Mouse (Mus musculus) thymus, adult 18-20 months (tissue): ENCODE data around the gene Itpa.

Source experiments
- DNase-seq, 2 experiments: peaks; one replicate each; pipeline ENCODE4 v3.0.0; 2022; ENCODE audit warnings: mixed read lengths in 2 of 2

The Itpa gene

DNA sequence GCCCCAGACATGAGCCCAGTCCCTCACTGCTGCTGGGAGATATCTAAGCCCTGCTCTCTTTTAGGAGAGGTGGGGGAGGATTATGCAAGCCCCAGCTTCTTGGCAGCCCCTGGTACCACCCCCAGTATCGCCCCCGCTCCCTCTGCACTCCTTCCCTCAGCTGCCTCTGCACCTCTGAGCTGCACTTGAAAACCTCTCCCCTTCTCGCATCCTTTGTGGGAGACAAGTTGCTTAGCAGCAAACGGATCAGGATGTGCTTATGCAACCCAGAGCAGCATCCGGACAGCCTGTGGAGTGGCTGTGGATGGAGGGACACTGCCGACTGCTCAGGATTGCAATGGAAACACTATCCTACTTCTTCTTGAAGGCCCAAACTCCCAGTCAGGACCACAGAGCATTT is 9.9 kb upstream of the Itpa start:
- DNase-seq, result no peak

DNA sequence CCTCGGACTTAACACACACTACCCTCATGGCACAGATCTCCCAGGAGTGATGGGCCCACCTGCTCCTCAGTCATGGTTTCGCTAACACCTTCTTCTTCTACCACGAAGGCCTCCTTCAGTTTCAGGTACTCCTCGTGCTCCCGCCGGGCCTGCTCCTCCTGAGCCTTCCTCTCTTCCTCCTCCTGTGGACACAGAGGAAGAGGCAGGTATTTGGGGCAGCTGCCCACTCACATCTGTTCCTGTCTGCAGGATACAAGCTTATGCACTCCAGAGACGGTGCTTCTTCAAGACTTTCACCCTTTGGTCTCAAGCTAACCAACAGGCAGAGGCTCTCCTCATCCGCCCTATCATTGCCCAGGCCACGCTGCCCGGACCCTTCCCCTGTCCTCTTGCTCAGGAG is 8.9 kb upstream of the Itpa start:
- DNase-seq, result no peak

DNA sequence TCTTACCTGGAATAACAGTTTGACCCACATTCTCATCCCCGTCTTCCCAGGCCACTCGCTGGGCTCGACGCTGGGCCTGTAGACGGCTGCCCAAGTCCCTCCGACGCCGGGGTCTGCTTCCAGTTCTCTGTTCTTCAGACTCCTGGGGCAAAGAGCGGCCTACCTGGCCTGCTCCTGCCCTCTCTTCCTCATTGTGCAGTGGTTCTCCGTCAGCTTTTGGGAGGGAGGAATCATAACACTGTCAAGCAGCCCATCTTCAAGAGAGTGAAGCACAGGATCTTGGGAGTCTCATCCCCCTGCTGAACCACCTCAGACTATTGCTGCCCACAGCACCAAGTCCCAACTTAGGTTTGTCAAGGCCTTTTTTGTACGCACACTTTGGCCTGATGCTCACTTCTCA is 4.1 kb upstream of the Itpa start:
- no peak for DNase-seq

DNA sequence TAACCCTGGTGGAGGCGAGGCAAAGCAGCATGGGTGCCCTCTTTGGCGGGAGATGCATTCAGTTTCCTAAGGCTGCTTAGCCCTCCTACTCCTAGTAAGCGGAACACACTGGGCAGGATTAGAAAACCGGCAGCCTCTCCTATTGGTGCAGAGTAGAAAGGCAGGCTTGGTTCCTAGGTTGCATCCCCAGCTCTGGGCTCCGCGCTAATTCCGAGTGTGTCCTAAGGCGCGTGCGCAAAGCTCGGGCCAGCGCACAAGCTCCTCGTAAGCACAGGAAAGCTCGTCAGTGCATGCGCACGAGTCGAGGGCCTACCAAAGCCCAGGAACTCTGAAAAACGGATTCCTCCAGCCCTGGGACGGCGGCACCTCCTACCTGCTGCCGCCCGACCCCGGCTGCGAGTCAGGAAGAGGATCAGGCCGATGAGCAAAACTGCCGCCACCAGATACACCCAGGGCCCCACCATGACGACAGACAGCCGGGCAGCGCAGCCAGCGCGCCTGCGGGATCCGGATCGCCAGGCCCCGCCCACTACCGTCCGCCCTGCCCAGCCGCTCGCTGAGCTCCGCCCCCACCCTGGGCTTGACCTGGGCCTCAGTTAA is 3.2 kb upstream of the Itpa start, which contains the start of gene Ddrgk1:
TSS of gene Ddrgk1 (minus strand) at position 558 of the 600 bp plus-strand sequence.
- DNase-seq, result peak; percentile 79 to 84

DNA sequence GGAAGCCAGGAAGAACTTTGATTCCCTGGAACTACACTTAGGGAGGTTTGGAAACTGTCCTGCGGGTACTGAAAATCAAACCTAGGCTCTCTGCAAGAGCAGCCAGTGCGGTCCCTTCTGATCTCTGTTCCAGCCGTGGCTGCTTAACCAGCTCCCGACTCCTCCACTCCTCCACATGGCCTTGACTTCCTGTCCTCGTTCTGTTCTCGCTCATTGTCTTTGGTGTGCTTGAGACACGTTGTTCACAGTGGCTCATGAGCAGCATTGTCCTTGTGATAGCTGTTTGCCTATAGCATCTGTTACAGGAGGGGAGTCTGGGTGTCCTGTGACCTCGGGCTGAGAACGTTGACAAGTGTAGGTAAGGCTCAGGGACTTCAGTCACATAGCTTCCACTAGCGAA is 9.8 kb downstream of the Itpa start:
- no peak for DNase-seq

DNA sequence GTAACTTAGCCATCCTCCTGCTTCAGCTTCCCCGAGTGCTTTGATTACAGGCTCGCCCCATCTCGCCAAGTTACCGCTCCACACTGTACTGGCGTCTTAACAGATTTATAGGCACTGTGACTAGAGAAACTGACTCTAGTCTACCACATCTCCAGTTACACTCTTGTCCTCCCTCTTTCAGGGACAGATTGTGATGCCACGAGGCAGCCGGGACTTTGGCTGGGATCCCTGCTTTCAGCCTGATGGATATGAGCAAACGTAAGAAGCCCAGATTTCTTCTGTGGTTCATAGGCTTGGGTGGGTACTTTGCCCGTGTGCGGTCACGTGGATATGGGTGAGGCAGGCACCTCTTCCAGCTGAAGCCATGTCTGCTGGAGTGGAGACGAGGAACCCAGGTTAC is 11.7 kb downstream of the Itpa start:
- no peak for DNase-seq

DNA sequence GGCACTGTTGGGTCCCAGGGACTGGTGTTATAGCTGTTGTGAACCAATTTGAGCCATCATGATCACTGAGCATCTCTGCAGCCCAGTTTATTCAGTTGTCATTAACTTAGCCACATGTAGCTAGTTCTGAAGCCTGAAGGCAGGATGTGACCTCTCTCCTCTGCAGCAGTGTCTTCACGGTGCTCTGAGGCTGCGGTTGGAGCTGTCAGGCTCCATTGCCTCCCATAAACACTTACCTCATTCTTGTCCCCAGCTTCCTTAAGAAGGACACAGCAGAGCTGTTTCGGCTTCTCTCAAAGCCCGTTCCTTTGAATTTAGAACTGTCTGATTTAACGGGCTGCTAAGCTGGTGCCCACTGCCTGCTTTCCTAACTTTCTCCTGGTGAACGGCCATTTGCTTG is 12.5 kb downstream of the Itpa start:
- DNase-seq, result no peak

DNA sequence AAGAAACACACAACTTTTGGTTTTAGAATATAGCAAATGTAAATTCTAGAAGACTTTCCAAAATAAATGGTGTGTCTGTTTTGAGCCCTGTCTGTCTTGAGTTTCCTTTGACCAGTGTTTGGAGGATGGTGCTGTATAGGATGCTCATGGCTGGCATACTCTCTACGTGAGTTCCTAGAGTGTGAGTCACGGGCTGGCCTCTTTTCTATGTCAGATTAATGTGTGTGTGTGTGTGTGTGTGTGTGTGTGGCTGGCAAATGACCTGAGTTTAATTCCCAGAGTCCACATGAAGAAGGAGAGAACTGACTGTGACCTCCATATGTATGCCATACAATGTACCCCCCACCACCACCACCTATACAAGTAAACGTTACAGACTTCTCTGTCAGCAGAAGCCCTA is 14.1 kb downstream of the Itpa start:
- no peak for DNase-seq

DNA sequence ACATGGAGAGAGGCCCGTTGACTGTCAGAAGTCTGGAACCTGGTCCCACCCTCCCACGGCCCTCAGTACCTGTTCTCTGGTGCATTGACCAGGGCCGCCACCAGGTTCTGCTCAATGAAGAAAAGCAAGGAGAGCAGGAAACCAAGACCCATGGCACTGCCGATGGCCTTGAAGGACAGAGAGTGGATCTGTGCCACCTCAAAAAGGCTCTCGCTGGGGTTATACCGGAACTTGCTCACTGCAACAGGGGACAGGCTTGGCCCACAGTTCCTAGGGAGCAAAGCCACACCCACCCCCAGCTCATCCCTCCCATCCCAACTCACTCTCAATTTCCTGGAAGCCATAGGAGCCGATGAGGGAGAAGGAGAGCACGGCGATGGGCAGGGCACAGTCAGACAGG is 18.0 kb downstream of the Itpa start:
- DNase-seq, result no peak

DNA sequence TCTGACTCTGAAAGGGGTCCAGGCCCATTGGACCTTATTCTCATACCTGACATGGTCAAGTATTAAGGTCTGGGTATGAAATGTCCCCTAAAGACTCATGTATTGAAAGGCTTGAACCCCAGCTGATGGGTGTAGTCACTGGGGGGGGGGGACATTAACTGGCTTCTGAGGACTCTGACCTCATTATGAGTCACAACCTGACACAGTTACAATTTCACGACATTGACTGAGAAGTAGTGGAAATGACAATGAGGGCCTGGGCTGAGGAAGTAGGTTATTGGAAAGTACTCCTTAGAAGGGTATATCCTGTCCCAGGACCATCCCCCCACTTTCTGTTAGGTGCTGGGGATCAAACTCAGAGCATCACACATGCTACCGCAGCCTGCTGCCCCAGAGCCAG is 21.6 kb downstream of the Itpa start:
- no peak for DNase-seq

DNA sequence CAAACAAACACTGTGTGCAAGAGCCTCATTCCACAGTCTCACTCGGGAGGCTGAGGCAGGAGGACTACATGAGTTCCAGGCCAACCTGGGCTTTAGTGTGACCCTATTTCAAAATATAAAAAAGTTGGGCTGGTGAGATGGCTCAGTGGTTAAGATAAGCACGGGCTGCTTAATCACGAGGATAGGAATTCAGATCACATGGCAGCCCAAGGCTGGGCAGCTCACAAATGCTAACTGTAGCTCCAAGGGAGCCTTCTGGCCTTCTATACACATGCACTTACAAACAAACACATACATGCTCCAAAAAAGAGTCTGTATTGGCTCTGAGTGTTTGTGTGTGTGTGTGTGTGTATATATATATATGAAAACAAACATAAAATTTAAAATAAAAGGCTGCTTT is 26.2 kb downstream of the Itpa start:
- DNase-seq, result no peak

DNA sequence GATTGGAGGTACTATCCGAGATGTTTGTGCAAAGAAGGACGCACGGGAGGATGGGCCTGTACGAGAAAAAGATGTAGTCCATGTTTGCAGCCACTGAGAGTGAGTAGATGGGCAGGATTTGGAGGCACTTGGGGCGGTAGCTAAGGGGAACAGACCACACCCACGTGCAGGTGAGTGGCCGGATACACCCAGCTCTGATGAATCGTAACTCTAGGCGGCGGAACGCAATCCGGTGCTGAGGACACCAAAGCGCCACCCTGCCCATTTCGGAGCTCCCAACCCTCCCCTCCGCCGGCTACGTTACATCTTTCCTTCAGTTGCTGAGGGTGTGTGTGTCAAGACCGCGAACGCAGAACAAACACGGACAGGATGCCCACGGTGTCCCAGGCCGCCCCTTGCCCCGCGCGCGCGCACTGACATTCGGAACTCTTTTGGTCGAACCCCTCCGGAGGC is 29.3 kb downstream of the Itpa start:
- peak; percentile 6 to 11 for DNase-seq

DNA sequence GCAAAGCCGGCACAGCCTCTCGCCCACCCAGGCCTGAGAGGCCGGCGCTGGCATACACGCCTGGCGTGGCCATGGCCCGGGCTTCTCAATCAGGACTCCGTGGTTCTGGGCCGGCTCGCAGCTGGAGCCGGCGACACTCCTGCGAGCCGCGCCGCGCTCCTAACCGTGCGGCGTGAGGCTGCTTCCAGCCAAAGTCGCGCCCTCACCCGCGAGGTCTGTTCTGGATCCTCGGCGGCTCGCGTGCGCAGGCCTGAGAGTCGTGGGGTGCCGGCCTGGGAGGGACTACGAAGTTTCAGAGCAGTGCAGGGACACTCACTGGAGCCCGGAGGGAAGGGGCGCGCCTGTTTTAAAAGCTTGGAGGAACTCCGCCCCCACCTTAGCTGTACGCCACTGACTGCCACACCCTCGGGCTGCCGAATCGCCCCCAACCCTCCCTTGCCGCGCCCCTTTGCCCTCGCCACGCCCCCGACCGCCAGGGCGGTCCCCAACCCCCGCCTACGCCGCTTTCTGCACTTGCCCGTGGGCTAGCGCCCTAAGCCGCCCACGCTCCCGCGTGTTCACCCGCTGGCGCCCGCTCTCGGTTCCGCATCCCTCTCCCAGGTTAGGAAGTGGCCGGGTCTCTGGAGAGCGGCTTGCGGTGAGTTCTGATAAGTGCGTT is 29.9 kb downstream of the Itpa start, which contains the start of gene Slc4a11:
TSS of gene Slc4a11 (minus strand) at position 367 of the 658 bp plus-strand sequence.
- peak; percentile 63 to 72 for DNase-seq

DNA sequence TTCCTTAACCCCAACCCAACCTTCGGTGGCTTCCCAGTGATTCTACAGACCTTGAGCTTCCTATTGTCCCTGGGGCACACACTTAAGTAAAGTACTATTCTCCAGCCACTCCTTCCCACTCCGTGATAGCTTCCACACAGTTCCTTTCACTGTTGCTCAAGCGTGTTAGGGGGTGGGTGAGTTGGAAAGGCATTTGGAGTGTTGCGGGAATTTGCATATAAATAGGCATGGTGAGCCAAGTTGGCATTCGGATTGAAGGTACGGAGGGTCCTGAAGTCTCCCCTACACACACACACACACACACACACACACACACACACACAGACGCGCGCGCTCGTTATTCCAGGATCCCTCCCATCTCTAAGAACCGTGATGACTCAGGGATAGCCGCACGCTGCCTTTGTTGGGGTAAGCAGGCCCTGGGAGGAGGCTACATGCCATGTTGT is 30.4 kb downstream of the Itpa start:
- no peak for DNase-seq

DNA sequence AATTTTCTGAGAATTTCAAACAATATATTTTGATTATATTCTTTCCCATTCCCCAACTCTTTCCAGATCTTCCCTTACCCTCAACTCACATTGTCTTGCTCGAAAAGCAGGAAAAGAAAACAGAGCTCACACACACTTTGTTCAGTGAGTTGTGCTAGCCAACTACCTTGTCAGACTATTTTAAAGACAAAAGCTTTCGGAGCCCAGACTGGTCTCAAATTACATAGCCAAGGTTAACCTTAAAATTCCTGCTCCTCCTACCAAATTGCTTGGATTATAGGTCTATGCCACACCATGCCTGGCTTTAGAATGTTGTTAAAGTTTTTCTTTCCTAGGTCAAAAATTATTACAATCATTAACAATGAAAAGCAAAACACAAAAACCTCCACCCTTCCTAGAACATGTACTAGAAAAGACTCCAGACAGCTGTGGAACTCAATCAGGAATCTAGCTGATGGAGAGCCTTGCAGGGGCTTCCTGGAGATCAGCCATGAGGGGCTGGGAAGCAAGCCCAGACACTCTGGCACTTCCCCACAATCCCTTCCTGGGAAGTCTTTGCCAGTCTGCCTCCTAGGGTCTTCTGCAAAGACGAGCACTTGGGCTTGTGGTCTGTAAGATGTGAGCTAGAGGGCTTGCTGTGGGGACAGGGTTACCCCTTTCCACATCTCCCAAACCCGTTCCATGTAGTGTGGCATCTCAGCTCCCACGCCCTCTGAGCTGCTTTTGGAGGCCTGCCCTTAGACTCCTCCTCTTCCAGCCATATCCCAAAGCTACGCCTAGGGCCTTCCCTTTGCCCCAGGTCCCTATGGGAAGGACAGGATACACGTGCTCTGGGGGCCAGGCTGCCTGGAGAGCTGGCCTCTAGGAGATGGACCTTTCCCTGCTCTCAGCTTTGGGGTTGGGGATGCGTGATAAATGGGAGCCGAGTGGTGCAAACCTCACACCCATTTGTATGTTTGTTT is 36.9 kb downstream of the Itpa start:
- DNase-seq, result no peak

DNA sequence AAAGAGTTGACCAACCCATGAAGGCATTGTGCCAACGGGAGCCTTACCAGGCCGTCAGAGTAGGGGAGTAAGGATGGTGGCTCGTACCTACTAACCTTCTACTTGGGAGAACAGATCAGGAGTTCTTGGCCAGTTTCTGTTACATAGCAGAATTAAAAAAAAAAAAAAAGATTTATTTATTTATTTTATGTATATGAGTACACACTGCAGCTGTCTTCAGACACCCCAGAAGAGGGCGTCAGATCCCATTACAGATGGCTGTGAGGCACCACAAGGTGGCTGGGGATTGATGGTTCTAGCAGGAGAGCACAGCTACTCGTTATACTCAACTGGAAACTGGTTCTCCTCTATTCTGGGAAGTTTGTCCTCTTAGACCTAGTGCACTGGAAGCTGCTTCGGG is 37.8 kb downstream of the Itpa start:
- no peak for DNase-seq

DNA sequence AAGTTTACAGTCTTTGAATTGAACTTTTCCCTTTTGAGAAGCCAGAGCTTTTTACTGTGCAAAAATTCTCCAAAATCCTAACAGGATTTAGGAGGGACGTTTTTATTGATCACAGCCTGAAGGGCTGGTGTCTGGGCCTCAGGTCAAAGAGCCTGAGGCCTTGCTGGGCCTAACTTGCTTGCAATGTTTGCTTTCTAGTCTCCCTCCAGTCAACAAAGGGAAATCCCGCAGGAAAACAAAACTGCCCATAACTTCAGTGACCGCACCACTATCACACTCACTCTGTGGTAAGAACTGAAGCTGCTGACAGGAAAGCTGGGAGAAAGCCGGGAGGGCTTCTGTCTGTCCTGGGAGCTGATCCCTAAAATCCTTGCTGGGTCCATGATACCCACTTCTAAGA is 39.2 kb downstream of the Itpa start:
- no peak for DNase-seq

DNA sequence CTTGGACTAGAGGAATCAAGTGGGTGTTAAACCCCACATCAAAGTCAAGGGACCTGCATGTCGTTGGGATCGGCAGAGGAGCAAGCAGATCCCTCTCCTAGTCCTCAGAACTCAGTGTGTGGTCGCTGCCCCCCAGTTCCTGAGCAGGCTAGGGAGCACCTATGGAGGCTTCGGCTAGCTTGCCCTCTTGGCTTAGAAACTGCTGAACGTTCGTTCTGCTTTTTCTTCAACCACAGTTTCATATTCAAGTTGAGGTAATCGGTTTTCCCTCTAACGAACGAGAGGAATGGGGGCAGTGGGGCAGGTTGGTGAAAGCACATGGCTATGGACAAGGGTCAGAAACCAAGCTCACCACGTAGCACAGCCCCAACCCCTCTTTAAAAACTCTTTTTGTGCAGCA is 39.6 kb downstream of the Itpa start:
- no peak for DNase-seq

DNA sequence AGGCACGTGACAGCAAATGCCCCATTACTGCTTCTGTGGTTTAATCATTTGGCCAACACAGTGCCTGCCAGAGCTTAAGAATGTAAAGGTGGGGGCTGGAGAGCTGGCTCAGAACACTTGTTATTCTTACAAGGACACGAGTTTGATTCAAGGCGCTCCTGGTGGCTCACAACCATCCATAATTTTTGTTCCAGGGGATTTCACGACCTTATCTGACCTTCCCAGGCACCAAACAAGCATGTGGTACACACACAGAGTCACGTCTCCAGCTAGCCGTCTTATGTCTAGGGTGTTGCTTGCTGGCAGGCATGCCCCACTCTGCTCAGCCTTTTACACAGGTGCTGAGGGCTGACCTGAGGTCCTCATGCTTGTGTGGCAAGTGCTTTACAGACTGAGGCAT is 50.5 kb downstream of the Itpa start:
- no peak for DNase-seq

DNA sequence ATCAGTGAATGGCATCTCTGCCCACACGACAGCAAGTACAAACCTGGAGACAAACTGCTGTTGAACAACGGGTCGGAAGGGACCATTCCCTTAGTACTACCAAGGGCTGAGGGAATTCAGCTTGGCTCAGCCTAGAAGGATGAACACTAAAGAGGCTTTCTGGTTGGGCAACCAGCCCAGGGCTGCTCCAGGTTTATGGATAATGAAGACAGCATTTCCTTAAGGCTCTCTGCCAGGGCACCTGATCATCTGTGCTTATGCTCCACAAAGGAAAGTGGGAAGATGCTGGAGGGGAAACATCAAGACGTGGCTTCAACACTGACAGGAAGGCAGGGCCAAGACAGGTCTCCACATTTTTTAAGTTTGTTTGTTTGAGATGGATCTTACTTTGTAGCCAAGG is 57.0 kb downstream of the Itpa start:
- DNase-seq, result no peak

DNA sequence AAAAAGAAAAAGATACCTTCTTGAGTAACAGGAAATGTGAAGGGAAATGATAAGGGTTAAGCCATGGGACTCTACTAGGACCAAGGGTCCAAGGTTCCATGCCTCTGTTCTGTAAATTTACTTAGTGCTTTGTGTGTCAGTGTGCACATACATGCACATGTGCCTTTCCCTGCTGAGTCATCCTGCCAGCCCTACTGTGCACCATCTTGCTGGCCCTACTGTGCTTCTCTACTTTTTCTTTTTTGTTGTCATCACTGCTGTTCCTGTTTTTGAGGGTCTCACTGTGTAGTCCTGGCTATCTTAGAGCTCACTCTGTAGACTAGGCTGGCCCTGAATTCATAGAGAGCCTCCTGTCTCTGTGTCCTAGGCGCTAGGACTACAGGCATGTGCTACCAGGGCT is 60.3 kb downstream of the Itpa start:
- no peak for DNase-seq

DNA sequence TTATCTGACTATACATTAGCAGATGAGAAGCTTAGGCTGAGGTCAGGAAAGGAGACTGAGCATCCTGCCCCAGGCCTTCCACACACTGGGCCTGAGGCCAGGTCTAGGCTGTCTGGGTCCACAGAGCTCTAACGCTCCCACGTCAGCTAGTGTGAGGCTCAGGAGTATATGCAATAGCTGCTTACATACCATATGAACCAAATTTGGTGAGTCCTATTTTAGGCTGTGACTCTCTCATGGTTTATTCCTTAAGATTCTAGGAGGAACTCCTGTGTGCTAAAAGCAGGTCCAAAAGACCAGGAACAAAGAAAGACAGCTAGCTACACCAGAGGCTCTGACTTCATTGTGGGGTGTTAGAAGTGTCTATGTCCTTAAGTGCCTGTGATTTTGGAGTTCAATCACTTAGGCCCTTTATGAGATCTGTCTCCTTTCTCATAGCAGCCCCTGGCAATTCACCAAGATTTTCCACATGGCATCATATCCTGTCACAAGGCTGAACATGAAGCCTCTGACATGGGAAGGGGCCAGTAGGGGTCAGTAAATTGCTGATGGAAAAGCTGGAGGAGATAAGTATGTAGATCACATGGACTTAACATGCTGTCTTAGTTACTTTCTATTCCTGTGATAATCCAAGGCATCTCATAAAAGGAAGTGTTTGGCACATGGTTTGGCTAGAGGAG is 61.6 kb downstream of the Itpa start:
- DNase-seq, result no peak

DNA sequence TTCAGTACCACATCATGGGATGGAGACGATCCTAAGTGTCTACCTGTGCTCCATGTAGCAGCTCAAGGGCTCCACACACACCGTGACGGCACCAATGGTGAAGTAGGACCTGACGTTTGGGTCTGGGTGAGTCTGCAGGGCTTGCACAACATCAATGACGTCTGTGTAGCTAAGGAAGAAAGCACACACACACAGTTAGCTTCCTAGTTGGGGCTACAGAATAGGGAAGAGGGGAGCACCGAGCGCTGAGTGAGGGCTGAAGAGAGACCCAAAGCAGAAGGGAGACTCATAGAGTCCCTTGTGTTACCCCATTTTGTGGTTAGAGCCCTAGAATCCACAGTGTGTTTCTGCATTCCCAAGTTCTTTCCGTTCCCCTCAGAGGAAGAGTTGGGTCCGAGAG is 63.3 kb downstream of the Itpa start:
- DNase-seq, result no peak
